Mouse (Mus musculus): ENCODE data around the gene Kidins220. TPM values are rescaled to one million over a fixed set of nuclear protein-coding genes. Genes with fewer than 3 reads are reported as not detected.

The Kidins220 gene
- total RNA-seq, 2 experiments from 2014 or later, result 347 to 351 TPM

GRCm38 (mm10) chr12:25108865-25109264, 134.1 kb downstream of the Kidins220 start:
- no peak for DNase-seq (ENCODE audit: low spot score in 2 of 2)

- DNase-seq (ENCODE audit: low spot score in 2 of 2), result no peak
Observed at GRCm38 (mm10) chr12:25109971-25110681, 135.4 kb downstream of the Kidins220 start.

- no peak for DNase-seq (ENCODE audit: low spot score in 2 of 2)
Observed at GRCm38 (mm10) chr12:25110682-25111078, 136.0 kb downstream of the Kidins220 start.

Other genes with a start within 250 kb of the Kidins220 start
- 10 to 100 TPM; 83.9 to 88.1 TPM for gene Mboat2, start 144.0 kb upstream of the Kidins220 start, total RNA-seq (2021)
- 10 to 100 TPM; 84.9 to 98.6 TPM for gene Id2, start 122.2 kb downstream of the Kidins220 start, total RNA-seq (2021)

Data from layer of hippocampus, adult 18-20 months (tissue).